Mouse (Mus musculus): Measurements from ENCODE around the gene Fchsd2. TPM values are rescaled to one million over a fixed set of nuclear protein-coding genes. Genes with fewer than 3 reads are reported as not detected.

Fchsd2 gene
- polyA plus RNA-seq, 1 experiment: 54.0 TPM

DNA sequence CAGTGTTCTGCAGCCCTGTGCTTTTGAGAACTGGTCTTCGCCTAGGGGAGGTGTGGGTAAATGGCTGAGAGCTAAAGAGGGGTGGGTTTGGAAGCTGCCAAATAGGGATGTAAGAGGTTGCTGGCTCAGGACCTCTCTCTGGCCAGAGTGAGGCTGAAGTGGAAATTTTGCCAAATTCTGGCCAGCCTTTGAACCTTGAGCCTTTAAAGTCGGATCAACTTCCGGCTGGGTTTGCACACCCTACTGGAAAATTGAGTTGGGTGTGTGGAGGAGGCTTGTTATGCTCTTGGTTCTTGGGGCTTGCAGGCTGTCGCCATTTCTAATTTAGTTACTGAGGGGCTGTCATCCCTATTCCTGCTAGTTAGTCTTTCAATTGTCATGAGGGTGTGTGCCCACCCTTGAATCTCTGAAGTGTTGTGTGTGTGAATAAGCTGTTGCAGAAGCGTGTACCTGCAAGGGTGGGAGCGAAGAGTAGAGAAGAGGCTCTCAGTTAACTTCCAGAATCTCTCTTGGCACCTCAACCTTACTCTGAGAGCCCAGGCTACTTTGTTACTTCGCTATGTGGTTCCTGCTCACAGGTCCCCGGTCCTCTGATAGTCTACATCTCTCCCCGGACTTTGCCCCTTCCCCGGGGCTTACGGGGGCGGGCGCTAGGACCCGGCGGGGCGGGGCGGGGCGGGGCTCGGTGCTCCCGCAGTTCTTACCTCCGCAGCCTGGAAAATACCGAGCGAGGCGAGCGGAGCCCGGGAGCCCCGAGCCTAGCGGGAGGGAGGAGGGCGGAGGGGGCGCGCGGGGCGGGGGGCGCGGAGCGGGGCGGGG, 227.9 kb downstream of the Fchsd2 start:
- TF ChIP-seq CTCF (IDR thresholded peaks at IDR 0.05; ENCODE audit: borderline replicate concordance, extremely low read depth, insufficient read depth, insufficient read length): no peak
- TF ChIP-seq POLR2A (IDR thresholded peaks at IDR 0.05; ENCODE audit: borderline replicate concordance, extremely low read depth, insufficient read depth, insufficient read length, poor library complexity, severe bottlenecking): no peak
- DNase-seq (ENCODE audit: low read depth): peak; percentile 75

DNA sequence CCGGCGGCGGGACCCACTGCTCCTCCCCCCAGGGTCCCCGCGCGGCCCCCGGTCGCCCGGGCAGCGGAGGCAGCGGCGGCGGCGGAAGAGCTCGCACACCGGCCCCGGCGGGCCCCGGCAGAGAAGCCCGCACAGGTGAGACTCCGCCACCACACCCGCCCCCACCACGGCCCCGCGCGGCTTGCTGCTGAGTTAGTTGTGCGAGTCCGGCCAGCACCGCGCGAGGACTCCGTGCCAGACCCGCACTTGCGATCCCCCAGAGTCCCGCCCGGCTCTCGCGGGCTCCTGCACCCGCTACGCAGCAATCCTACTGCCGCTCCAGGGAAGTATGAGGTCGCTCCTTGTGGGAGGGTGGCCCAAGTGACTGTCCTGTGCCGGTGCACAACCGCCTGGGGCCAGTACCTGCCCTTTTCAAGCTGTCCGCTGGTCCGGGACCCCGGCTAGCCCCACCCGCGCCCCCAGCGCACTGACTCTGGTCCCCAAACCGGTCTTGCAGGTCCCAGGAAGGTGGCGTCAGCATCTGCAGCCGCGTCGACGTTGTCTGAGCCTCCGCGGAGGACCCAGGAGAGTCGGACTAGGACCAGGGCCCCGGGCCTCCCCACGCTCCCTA, 228.7 kb downstream of the Fchsd2 start:
- TF ChIP-seq POLR2A (IDR thresholded peaks at IDR 0.05; ENCODE audit: borderline replicate concordance, extremely low read depth, insufficient read depth, insufficient read length, poor library complexity, severe bottlenecking): no peak
- no peak for TF ChIP-seq CTCF (IDR thresholded peaks at IDR 0.05; ENCODE audit: borderline replicate concordance, extremely low read depth, insufficient read depth, insufficient read length)
- DNase-seq (ENCODE audit: low read depth): peak; percentile 53

GRCm38 (mm10) chr7:101323141-101323594, 230.5 kb downstream of the Fchsd2 start:
- DNase-seq (ENCODE audit: low read depth): no peak
- no peak for TF ChIP-seq CTCF (IDR thresholded peaks at IDR 0.05; ENCODE audit: borderline replicate concordance, extremely low read depth, insufficient read depth, insufficient read length)
- TF ChIP-seq POLR2A (IDR thresholded peaks at IDR 0.05; ENCODE audit: borderline replicate concordance, extremely low read depth, insufficient read depth, insufficient read length, poor library complexity, severe bottlenecking): no peak

DNA sequence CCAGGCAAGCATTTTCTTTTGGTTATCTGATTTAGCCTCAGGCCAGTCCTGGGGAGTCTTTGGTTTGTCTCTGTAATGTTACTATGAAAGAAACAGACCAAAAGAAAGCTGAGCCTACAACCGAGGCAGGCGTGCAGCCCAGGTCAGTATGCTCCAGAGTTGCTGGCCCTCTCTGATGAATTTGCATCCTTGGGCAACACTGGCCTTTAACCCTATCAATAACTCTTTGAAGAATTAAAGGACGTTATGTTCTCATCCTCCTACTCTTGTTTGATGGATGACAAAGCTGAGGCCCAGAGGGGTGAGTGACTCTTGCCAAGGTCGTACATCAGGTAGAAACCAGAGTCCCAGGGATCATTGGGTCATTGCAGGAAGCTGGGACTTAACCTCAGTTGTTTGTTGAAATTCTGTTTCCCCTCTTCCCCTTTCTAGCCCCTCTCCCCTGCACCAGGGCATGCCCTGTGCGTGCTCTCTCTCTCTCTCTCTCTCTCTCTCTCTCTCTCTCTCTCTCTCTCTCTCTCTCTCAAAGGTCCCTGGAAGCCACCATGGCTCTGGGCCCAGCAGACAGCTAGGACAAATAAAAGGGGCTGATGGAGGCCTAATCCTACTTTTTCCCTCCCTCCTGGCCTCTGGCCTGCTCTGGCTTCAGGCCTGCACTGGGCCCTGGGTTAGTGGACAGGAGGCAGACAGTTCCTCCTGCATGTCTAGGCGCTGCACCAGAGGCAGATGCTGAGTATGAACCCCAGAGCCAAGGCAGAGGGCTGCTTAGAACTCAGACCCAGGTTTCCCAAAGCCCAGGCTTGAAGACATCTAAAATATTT, 231.7 kb downstream of the Fchsd2 start:
- no peak for TF ChIP-seq POLR2A (IDR thresholded peaks at IDR 0.05; ENCODE audit: borderline replicate concordance, extremely low read depth, insufficient read depth, insufficient read length, poor library complexity, severe bottlenecking)
- no peak for TF ChIP-seq CTCF (IDR thresholded peaks at IDR 0.05; ENCODE audit: borderline replicate concordance, extremely low read depth, insufficient read depth, insufficient read length)
- DNase-seq (ENCODE audit: low read depth): peak; percentile 40

- no peak for DNase-seq (ENCODE audit: low read depth)
- TF ChIP-seq POLR2A (IDR thresholded peaks at IDR 0.05; ENCODE audit: borderline replicate concordance, extremely low read depth, insufficient read depth, insufficient read length, poor library complexity, severe bottlenecking): no peak
- TF ChIP-seq CTCF (IDR thresholded peaks at IDR 0.05; ENCODE audit: borderline replicate concordance, extremely low read depth, insufficient read depth, insufficient read length): no peak
Measured at GRCm38 (mm10) chr7:101326006-101326405, 233.3 kb downstream of the Fchsd2 start.

DNA sequence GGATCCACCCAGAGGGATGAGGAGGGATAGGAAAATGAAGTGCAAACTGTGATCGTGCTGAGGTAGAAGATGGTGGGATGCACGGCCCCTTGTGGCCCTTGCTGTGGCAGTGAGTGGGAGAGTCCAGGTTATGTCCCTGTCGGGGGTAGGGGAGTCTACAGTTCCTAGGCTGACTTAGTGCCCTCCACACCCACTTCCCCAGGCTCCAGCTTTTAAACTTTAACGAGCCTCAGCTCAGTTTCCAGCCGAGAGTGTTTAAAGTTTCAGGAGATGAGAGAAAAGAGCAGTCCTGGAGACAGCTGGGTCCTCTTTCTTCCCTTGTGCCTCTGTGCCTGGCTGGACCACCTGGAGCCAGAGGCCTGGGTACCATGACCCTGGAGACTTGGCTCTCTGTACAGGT, 234.6 kb downstream of the Fchsd2 start:
- DNase-seq (ENCODE audit: low read depth): no peak
- TF ChIP-seq POLR2A (IDR thresholded peaks at IDR 0.05; ENCODE audit: borderline replicate concordance, extremely low read depth, insufficient read depth, insufficient read length, poor library complexity, severe bottlenecking): no peak
- TF ChIP-seq CTCF (IDR thresholded peaks at IDR 0.05; ENCODE audit: borderline replicate concordance, extremely low read depth, insufficient read depth, insufficient read length): no peak

DNA sequence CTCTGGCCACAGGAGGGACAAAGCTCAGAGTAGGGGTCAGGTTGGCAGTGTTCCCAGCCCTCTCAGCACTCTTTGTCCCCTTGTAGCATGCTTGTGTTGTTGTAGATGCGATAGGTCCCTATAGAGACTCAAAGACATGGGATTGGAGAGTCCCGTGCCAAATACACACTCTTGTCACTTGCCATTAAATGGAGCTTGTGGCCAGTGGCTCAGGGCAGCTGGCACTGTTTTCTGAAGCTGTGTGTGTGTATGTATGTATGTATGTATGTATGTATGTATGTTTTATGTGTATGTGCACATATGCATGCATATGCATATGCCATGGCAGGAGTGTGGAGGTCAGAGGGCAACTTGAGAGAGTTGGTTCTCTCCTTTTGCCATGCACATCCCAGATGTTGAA, 235.1 kb downstream of the Fchsd2 start:
- TF ChIP-seq CTCF (IDR thresholded peaks at IDR 0.05; ENCODE audit: borderline replicate concordance, extremely low read depth, insufficient read depth, insufficient read length) (no peak), POLR2A (IDR thresholded peaks at IDR 0.05; ENCODE audit: borderline replicate concordance, extremely low read depth, insufficient read depth, insufficient read length, poor library complexity, severe bottlenecking) (no peak)
- no peak for DNase-seq (ENCODE audit: low read depth)

DNA sequence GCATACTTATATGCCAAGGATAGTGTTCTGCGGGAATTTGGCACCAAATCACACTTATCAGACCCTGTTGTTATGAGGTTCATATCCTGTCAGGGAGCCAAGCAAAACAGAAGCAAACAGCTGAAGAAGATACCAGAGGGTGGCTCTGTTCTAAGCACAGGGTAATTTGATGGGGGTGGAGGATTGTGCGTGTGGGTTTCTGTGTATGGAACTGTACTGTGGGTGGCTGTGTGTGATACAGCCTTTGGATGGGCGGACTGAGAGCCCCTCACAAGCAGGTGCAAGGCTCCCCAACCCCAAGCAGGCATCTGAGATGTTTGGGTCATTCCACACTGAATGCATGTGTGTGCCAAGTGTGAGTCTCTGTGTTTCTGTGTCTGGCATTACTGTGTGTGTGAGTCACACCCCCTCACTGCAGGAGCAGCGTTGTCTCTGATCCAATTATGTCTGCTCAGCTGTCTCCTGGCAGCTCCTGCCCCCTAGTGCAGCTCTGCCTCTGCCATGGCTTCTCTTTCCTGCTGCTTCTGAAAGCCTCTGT, 236.0 kb downstream of the Fchsd2 start:
- TF ChIP-seq POLR2A (IDR thresholded peaks at IDR 0.05; ENCODE audit: borderline replicate concordance, extremely low read depth, insufficient read depth, insufficient read length, poor library complexity, severe bottlenecking) (no peak), CTCF (IDR thresholded peaks at IDR 0.05; ENCODE audit: borderline replicate concordance, extremely low read depth, insufficient read depth, insufficient read length) (no peak)
- peak; percentile 83 for DNase-seq (ENCODE audit: low read depth)

DNA sequence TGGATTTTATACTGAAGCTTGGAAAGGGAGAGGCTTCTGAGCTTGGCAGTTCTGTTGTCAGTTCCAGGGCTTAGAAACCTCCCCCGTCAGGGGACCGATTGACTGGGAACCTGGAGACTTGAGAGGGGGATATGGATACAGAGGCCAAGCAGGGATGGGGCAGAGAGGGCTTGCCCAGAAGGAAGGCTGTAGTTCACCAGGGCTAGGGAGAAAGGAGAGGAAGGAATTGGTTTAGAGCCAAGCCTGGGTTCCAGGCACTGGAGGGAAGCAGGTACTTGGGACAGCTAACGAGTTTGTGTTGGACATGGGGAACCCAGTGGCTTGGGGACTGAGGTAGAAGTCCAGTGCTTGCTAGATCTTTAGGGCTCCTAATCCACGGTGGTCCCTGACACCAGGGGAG, 236.9 kb downstream of the Fchsd2 start:
- no peak for DNase-seq (ENCODE audit: low read depth)
- TF ChIP-seq CTCF (IDR thresholded peaks at IDR 0.05; ENCODE audit: borderline replicate concordance, extremely low read depth, insufficient read depth, insufficient read length) (no peak), POLR2A (IDR thresholded peaks at IDR 0.05; ENCODE audit: borderline replicate concordance, extremely low read depth, insufficient read depth, insufficient read length, poor library complexity, severe bottlenecking) (no peak)

DNA sequence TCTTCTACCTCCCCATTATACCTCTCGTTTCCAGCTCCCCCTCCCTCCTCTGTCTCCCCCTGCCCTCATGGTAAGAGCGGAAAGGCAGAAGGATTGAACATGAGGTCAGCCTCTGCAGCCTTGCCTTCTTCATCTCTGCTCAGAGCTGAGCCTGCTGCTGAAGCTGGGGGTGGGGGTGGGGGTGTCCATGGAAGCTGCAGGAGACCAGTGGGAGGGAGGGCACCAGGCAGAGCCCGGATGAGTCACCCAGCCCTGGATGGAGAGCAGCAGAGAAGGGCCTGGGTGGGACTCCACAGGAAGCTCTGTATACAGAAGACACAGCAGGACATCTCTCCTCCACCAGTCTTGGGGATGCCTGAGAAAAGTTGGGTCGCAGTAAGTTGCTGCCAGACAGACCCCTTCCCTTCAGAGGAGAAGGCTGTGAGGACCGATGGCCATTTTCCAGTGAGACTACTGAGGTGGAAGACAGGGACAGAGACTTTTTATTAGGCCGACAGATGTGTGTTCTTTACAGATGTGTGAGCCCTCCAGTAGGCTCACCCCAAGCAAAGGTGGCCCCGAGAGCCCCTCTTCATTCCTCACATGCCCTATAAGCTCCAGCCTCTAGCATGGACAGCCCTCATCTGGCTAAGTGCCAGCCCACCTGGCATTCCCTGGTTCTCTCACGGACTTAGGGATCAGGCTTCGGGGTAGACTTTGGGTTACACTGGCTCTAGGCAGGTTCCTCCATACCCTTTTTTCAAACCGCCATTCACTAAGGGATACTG, 237.6 kb downstream of the Fchsd2 start:
- TF ChIP-seq CTCF (IDR thresholded peaks at IDR 0.05; ENCODE audit: borderline replicate concordance, extremely low read depth, insufficient read depth, insufficient read length) (no peak), POLR2A (IDR thresholded peaks at IDR 0.05; ENCODE audit: borderline replicate concordance, extremely low read depth, insufficient read depth, insufficient read length, poor library complexity, severe bottlenecking) (no peak)
- DNase-seq (ENCODE audit: low read depth): no peak

Measured in brain, embryonic 14.5 days (tissue).